Mouse (Mus musculus) intestine, embryonic 15.5 days (tissue): ENCODE data around the gene Ccdc38. TPM values are rescaled to one million over a fixed set of nuclear protein-coding genes. Genes with fewer than 3 reads are reported as not detected.
A peak's percentile ranks its signal among the peaks of the same experiment; 100 is the strongest.

ENCODE experiments used
- ATAC-seq: fragments of 200-750 bp; cut with Nextera tagmentation; 2 replicates; pipeline ENCODE4 v1.8.0; 2017; ENCODE audit warnings: moderate TSS enrichment, moderate library complexity
- H3K27ac ChIP-seq: fragments of 300-500 bp; sonication (generic); 2 replicates; pipeline ENCODE4 v1.5.1; 2015; ENCODE audit warnings: mild to moderate bottlenecking, inconsistent platforms
- H3K27me3 ChIP-seq: fragments of 300-500 bp; sonication (generic); replicated peaks from 2 replicates; pipeline ENCODE4 v1.6.1; 2015; ENCODE audit warnings: inconsistent platforms
- H3K36me3 ChIP-seq: fragments of 300-500 bp; sonication (generic); 2 replicates; pipeline ENCODE4 v1.6.1; 2015; ENCODE audit warnings: inconsistent platforms
- H3K4me1 ChIP-seq: fragments of 300-500 bp; sonication (generic); replicated peaks from 2 replicates; pipeline ENCODE4 v1.6.1; 2015; ENCODE audit warnings: inconsistent platforms
- H3K4me2 ChIP-seq: fragments of 300-500 bp; sonication (generic); replicated peaks from 2 replicates; pipeline ENCODE4 v1.6.1; 2015; ENCODE audit warnings: mild to moderate bottlenecking, inconsistent platforms
- H3K4me3 ChIP-seq: fragments of 300-500 bp; sonication (generic); replicated peaks from 2 replicates; pipeline ENCODE4 v1.5.1; 2015; ENCODE audit warnings: inconsistent platforms
- H3K9ac ChIP-seq: fragments of 300-500 bp; sonication (generic); 2 replicates; pipeline ENCODE4 v1.6.1; 2015; ENCODE audit warnings: inconsistent platforms
- H3K9me3 ChIP-seq: fragments of 300-500 bp; sonication (generic); 2 replicates; pipeline ENCODE4 v1.6.1; 2016; ENCODE audit warnings: inconsistent platforms
- WGBS: fragments of 180-500 bp; shearing (Covaris S2); methylation state at CpG from one replicate; pipeline ENCODE4 v1.1.7; 2015; 5-methylcytosine and 5-hydroxymethylcytosine counted together
- polyA plus RNA-seq: library from polyadenylated mRNA; unstranded; fragments of >200 nt; fragmentation: Nextera tagmentation; extraction: Ambion mirVana; gene quantifications from 2 replicates; pipeline ENCODE4 v1.2.1, GENCODE M21; 2015

Ccdc38 gene
- polyA plus RNA-seq, 1 experiment from 2014 or later = 0.29 TPM

- no peak overlapping the region for H3K27ac ChIP-seq
- H3K9ac ChIP-seq = no peak overlapping the region
- no peaks in the 10 kb centered on the region for H3K9me3 ChIP-seq
- ATAC-seq = no peak
- no peak overlapping the region for H3K4me3 ChIP-seq
- 60% methylated on average over 4 of the region's 4 CpGs for WGBS
- H3K36me3 ChIP-seq = no peaks in the 10 kb centered on the region
- no peaks in the 10 kb centered on the region for H3K4me1 ChIP-seq
- no peaks in the 10 kb centered on the region for H3K27me3 ChIP-seq
- no peak overlapping the region for H3K4me2 ChIP-seq
Measured at GRCm38 (mm10) chr10:93520994-93521393, 19.4 kb upstream of the Ccdc38 start.

DNA sequence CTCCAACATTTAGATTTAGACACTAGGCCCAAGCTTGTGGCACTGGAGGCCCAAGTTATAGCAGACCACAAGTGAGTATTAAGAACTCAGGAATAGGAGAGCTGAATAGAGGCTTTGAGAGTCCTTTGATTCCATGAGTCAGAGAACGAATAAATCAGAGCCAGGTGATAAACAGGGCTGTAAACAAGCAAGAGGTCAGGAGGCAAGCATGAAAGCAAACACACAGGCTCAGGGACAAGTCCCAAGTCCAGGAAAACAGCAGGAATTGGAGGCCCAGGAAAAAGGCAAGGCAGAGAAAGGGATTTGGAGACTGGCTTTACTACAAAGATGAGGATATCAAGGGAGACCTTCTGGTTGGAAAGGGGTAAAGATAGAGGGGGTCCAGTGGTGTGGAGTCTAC lies 15.1 kb upstream of the Ccdc38 start:
- Histone ChIP-seq H3K4me2 (no peak overlapping the region), H3K27ac (no peak overlapping the region), H3K4me1 (no peaks in the 10 kb centered on the region), H3K27me3 (no peaks in the 10 kb centered on the region), H3K36me3 (no peaks in the 10 kb centered on the region), H3K9ac (no peak overlapping the region), H3K4me3 (no peak overlapping the region), H3K9me3 (no peaks in the 10 kb centered on the region)
- ATAC-seq = no peak
- WGBS = 54% methylated on average over 1 of the region's 1 CpGs

- no peak overlapping the region for H3K4me2 ChIP-seq
- no peak overlapping the region for H3K9ac ChIP-seq
- no peaks in the 10 kb centered on the region for H3K27me3 ChIP-seq
- H3K4me3 ChIP-seq = no peak overlapping the region
- no peaks in the 10 kb centered on the region for H3K9me3 ChIP-seq
- no peak for ATAC-seq
- H3K4me1 ChIP-seq = peaks cover 6% of the 10 kb centered on the region
- H3K27ac ChIP-seq = no peak overlapping the region
- 84% methylated on average over 2 of the region's 2 CpGs for WGBS
- no peaks in the 10 kb centered on the region for H3K36me3 ChIP-seq
Measured at GRCm38 (mm10) chr10:93538287-93538686, 2.1 kb upstream of the Ccdc38 start.

- Histone ChIP-seq H3K27me3 (no peaks in the 10 kb centered on the region), H3K4me3 (no peak overlapping the region), H3K9me3 (no peaks in the 10 kb centered on the region), H3K4me2 (no peak overlapping the region), H3K9ac (no peak overlapping the region), H3K36me3 (no peaks in the 10 kb centered on the region), H3K27ac (no peak overlapping the region), H3K4me1 (peaks cover 6% of the 10 kb centered on the region)
- WGBS = 57% methylated on average over 6 of the region's 6 CpGs
- ATAC-seq = no peak
Measured at GRCm38 (mm10) chr10:93538818-93539217, 1.6 kb upstream of the Ccdc38 start.

- 2% methylated on average over 35 of the region's 35 CpGs for WGBS
- peak; percentile 96 for ATAC-seq
- Histone ChIP-seq H3K36me3 (no peaks in the 10 kb centered on the region), H3K9ac (peak within 1 kb of the TSS; percentile 27), H3K4me3 (peak within 1 kb of the TSS; percentile 39), H3K4me1 (peaks cover 6% of the 10 kb centered on the region), H3K27me3 (no peaks in the 10 kb centered on the region), H3K4me2 (peak within 1 kb of the TSS; percentile 76), H3K9me3 (no peaks in the 10 kb centered on the region), H3K27ac (no peak within 1 kb of the TSS)
Measured at GRCm38 (mm10) chr10:93539775-93540430, 529 bp upstream of the Ccdc38 start, which contains the start of gene Amdhd1. Gene Amdhd1, minus strand, starts transcription at chr10:93540033.

DNA sequence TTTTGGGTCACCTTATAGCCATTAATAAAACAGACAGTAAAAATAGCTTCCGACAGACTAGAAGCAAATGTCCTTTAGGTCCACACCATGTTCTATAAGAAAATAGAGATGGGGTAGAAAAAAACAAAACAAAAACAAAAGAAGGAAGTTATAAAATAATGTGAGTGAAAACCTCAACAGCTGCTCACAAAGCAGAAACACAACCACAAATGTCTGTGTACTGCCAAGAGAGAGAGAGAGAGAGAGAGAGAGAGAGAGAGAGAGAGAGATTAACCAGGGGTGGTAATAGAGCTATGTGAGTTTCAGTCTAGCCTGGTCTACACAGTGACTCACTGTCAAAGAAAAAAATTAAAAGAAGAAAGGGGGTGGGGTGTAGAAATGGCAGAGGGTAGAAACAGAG lies 1.2 kb downstream of the Ccdc38 start:
- H3K4me2 ChIP-seq = no peak overlapping the region
- 74% methylated on average over 1 of the region's 1 CpGs for WGBS
- H3K27me3 ChIP-seq = no peaks in the 10 kb centered on the region

GRCm38 (mm10) chr10:93542356-93542755 lies 1.9 kb downstream of the Ccdc38 start:
- Histone ChIP-seq H3K9ac (no peak overlapping the region), H3K4me3 (no peak overlapping the region), H3K27me3 (no peaks in the 10 kb centered on the region), H3K4me1 (peaks cover 6% of the 10 kb centered on the region), H3K36me3 (no peaks in the 10 kb centered on the region), H3K4me2 (no peak overlapping the region), H3K27ac (no peak overlapping the region), H3K9me3 (no peaks in the 10 kb centered on the region)
- 38% methylated on average over 4 of the region's 4 CpGs for WGBS
- no peak for ATAC-seq

More for the DNA sequence above, 1.2 kb downstream of the Ccdc38 start:
- Histone ChIP-seq H3K27ac (no peak overlapping the region), H3K9ac (no peak overlapping the region), H3K4me3 (no peak overlapping the region), H3K4me1 (peaks cover 6% of the 10 kb centered on the region), H3K36me3 (no peaks in the 10 kb centered on the region), H3K9me3 (no peaks in the 10 kb centered on the region)
- ATAC-seq = no peak

DNA sequence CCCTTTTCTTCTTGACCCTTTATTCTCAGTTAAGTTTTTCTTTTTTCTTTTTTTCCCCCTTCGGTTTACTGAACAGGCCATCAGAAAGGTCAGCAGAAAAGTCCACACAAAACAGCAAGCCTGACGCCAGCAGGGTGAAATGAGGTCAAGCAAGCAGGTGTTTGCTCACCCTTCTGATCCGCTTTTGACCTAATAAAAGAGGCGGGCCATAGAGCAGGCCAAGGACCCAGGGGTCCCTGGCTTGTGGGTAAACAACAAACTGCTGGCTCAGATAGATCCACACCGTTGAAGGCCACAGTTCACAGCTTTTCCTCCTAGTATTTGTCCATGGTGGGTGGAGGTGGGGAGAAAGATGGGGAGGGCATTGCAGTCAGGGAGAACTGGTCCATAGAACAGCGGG lies 2.7 kb downstream of the Ccdc38 start:
- H3K4me3 ChIP-seq = no peak overlapping the region
- H3K9me3 ChIP-seq = no peaks in the 10 kb centered on the region
- H3K9ac ChIP-seq = no peak overlapping the region
- H3K4me2 ChIP-seq = no peak overlapping the region
- no peaks in the 10 kb centered on the region for H3K36me3 ChIP-seq
- no peaks in the 10 kb centered on the region for H3K27me3 ChIP-seq
- H3K4me1 ChIP-seq = peaks cover 6% of the 10 kb centered on the region
- no peak for ATAC-seq
- H3K27ac ChIP-seq = no peak overlapping the region
- 57% methylated on average over 6 of the region's 6 CpGs for WGBS

- Histone ChIP-seq H3K4me2 (no peak overlapping the region), H3K9me3 (no peaks in the 10 kb centered on the region), H3K9ac (no peak overlapping the region), H3K36me3 (no peaks in the 10 kb centered on the region), H3K4me3 (no peak overlapping the region), H3K4me1 (peaks cover 6% of the 10 kb centered on the region), H3K27ac (no peak overlapping the region), H3K27me3 (no peaks in the 10 kb centered on the region)
- 76% methylated on average over 5 of the region's 5 CpGs for WGBS
- ATAC-seq = no peak
Measured at GRCm38 (mm10) chr10:93544172-93544571, 3.7 kb downstream of the Ccdc38 start.

DNA sequence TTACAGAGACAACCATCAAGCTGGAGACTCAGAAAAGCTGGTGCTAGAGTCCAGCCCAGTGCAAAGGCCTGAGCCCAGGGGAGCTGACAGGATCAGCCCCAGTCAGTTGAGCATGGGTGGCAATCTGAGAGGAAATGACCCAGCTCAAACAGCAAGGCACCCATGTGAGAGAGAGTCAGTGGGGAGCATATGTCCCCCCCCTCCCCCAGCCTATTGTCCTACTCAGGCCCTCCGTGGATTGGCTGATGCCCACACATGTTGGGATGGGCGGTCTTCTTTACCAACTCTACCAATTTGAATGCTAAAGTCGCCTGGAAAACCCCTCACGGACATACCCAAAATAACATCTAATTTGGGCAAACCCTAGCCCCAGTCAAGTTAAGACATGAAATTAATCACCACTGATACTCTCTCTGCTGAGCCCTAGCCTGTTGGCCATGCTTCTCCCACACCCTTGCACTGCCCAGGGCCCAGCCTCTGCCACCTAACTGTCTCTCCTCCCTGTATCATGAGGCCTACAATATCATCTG lies 7.4 kb downstream of the Ccdc38 start:
- Histone ChIP-seq H3K27ac (no peak overlapping the region), H3K4me1 (no peaks in the 10 kb centered on the region), H3K9ac (no peak overlapping the region), H3K36me3 (no peaks in the 10 kb centered on the region), H3K9me3 (no peaks in the 10 kb centered on the region), H3K4me3 (no peak overlapping the region), H3K27me3 (no peaks in the 10 kb centered on the region), H3K4me2 (no peak overlapping the region)
- 92% methylated on average over 4 of the region's 4 CpGs for WGBS
- ATAC-seq = no peak

GRCm38 (mm10) chr10:93548991-93549390 lies 8.6 kb downstream of the Ccdc38 start:
- 15% methylated on average over 7 of the region's 7 CpGs for WGBS
- H3K9me3 ChIP-seq = no peaks in the 10 kb centered on the region
- no peak overlapping the region for H3K9ac ChIP-seq
- no peaks in the 10 kb centered on the region for H3K4me1 ChIP-seq
- peak; percentile 77 for ATAC-seq
- H3K36me3 ChIP-seq = no peaks in the 10 kb centered on the region
- H3K4me3 ChIP-seq = no peak overlapping the region
- H3K27ac ChIP-seq = no peak overlapping the region
- no peak overlapping the region for H3K4me2 ChIP-seq
- no peaks in the 10 kb centered on the region for H3K27me3 ChIP-seq

- H3K9me3 ChIP-seq = no peaks in the 10 kb centered on the region
- no peaks in the 10 kb centered on the region for H3K36me3 ChIP-seq
- no peak overlapping the region for H3K4me3 ChIP-seq
- H3K4me2 ChIP-seq = no peak overlapping the region
- no peak for ATAC-seq
- no peaks in the 10 kb centered on the region for H3K27me3 ChIP-seq
- WGBS = 53% methylated on average over 10 of the region's 10 CpGs
- H3K27ac ChIP-seq = no peak overlapping the region
- no peak overlapping the region for H3K9ac ChIP-seq
- no peaks in the 10 kb centered on the region for H3K4me1 ChIP-seq
Measured at GRCm38 (mm10) chr10:93549821-93550220, 9.4 kb downstream of the Ccdc38 start.

DNA sequence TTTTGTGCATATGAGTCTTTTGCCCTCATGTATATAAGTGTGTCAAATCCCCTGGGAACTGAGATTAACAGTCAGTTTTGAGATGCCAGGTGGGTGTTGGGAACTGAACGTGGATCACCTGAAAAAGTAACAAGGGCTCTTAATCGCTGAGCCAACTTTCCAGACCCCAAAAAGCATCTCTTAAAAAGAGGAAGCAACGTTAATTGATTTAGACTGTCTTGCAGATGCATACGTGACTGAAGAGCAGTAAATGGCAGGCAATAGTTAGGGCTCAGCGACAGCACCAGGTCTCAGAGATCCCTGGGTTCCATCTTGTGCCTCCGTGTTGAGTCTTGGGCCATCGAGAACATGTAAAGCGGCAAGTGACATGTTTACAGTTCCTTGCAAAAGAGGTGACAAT lies 12.2 kb downstream of the Ccdc38 start:
- Histone ChIP-seq H3K9ac (no peak overlapping the region), H3K9me3 (no peaks in the 10 kb centered on the region), H3K4me2 (no peak overlapping the region), H3K4me3 (no peak overlapping the region), H3K27me3 (no peaks in the 10 kb centered on the region), H3K36me3 (no peaks in the 10 kb centered on the region), H3K27ac (no peak overlapping the region), H3K4me1 (no peaks in the 10 kb centered on the region)
- WGBS = 76% methylated on average over 8 of the region's 8 CpGs
- no peak for ATAC-seq
